Mouse (Mus musculus) lung, postnatal 0 days (tissue): ENCODE data around the gene Csnk1e. TPM values are rescaled to one million over a fixed set of nuclear protein-coding genes. Genes with fewer than 3 reads are reported as not detected.

ENCODE experiments used
- ATAC-seq: fragments of 200-750 bp; cut with Nextera tagmentation; 2 replicates; pipeline ENCODE4 v1.8.0; 2017; ENCODE audit warnings: moderate library complexity
- DNase-seq: peaks from one replicate; pipeline ENCODE4 v3.0.0-alpha.2; 2016; ENCODE audit warnings: low spot score
- H3K27ac ChIP-seq: fragments of 300-500 bp; sonication (generic); 2 replicates; pipeline ENCODE4 v1.5.1; 2014; ENCODE audit warnings: antibody characterized with exemption, mild to moderate bottlenecking, low read length, mixed read lengths
- H3K27me3 ChIP-seq: fragments of 300-500 bp; sonication (generic); replicated peaks from 2 replicates; pipeline ENCODE4 v1.6.1; 2014; ENCODE audit warnings: low read length, mixed read lengths; ENCODE audit not compliant: insufficient read depth
- H3K36me3 ChIP-seq: fragments of 300-500 bp; sonication (generic); 2 replicates; pipeline ENCODE4 v1.6.1; 2014; ENCODE audit warnings: low read length, mixed read lengths; ENCODE audit not compliant: insufficient read depth
- H3K4me1 ChIP-seq: fragments of 300-500 bp; sonication (generic); 2 replicates; pipeline ENCODE4 v1.6.1; 2014; ENCODE audit warnings: antibody characterized with exemption, low read depth, low read length, mixed read lengths; ENCODE audit not compliant: insufficient read depth
- H3K4me2 ChIP-seq: fragments of 300-500 bp; sonication (generic); replicated peaks from 2 replicates; pipeline ENCODE4 v1.6.1; 2014; ENCODE audit warnings: low read depth, mild to moderate bottlenecking, low read length, moderate library complexity, mixed read lengths
- H3K4me3 ChIP-seq: fragments of 300-500 bp; sonication (generic); 2 replicates; pipeline ENCODE4 v1.5.1; 2014; ENCODE audit warnings: low read depth, low read length
- H3K9ac ChIP-seq: fragments of 300-500 bp; sonication (generic); replicated peaks from 2 replicates; pipeline ENCODE4 v1.6.1; 2014; ENCODE audit warnings: low read depth, mild to moderate bottlenecking
- H3K9me3 ChIP-seq: fragments of 300-500 bp; sonication (generic); 2 replicates; pipeline ENCODE4 v1.6.1; 2016; ENCODE audit warnings: low read length, mixed read lengths
- CTCF ChIP-seq: IDR thresholded peaks from 2 replicates; pipeline ENCODE4 v1.5.1; 2016; ENCODE audit warnings: antibody characterized with exemption, mild to moderate bottlenecking
- EP300 ChIP-seq: IDR thresholded peaks from 2 replicates; pipeline ENCODE4 v1.6.1; 2016; ENCODE audit warnings: antibody characterized with exemption, mild to moderate bottlenecking, control low read depth
- WGBS: fragments of 180-500 bp; shearing (Covaris S2); extraction: QIAGEN DNeasy Blood & Tissue Kit; methylation state at CpG from one replicate; pipeline ENCODE4 v1.1.7; 2014; 5-methylcytosine and 5-hydroxymethylcytosine counted together
- polyA plus RNA-seq: library from polyadenylated mRNA; unstranded; fragments of >200 nt; fragmentation: Nextera tagmentation; extraction: Ambion mirVana; gene quantifications from 2 replicates; pipeline ENCODE4 v1.2.1, GENCODE M21; 2015

Csnk1e gene
- polyA plus RNA-seq, 1 experiment from 2014 or later = 67.2 TPM

DNA sequence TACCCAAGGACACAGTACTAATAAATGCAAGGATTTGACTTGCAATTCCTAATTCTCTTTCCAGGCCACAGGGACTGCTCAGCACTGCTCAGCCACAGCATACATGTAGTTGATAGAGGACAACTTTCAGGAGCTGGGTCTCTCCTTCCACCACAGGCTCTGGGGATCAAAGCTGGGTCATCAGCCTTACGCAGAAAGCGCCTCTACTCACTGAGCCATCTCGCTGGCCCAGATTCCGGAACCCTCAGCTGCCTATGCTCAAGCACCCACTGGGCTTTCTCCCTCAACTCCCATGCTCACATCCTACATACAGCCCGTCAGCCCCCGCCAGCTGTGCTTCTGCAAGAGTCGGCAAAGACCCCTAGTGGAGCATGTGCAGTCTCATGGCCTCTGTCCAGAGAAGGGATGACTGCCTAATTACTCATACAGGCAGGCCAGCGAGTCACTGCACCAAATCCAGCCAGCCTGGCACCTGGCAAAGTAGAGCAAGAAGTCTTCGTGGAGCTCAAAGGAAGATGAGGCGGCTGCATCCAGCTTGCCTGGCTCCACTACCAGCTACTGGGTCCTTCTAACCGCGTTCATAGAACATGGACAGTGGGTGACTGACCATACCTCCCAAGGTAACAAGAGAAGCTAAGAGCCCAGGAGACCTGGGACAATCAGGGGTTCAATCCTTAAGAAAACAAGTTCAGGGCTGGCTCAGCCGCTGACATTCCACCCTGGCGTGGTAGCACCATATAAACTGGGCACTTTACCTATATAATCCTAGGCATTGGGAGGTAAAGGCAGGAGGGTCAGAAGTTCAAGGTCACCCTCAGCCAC is 55.9 kb downstream of the Csnk1e start:
- H3K9ac ChIP-seq = no peak overlapping the region

GRCm38 (mm10) chr15:79396736-79397135 is 58.6 kb downstream of the Csnk1e start:
- H3K27ac ChIP-seq = peak overlapping the region; percentile 84
- 60% methylated on average over 11 of the region's 11 CpGs for WGBS
- no peaks in the 10 kb centered on the region for H3K36me3 ChIP-seq
- H3K4me2 ChIP-seq = peak overlapping the region; percentile 49
- peak; percentile 91 for DNase-seq
- H3K4me3 ChIP-seq = peak overlapping the region; percentile 24
- H3K27me3 ChIP-seq = no peaks in the 10 kb centered on the region
- peak; percentile 60 for ATAC-seq
- H3K9ac ChIP-seq = peak overlapping the region; percentile 24
- TF ChIP-seq EP300 = peak; percentile 88
- peak; percentile 84 for TF ChIP-seq CTCF
- no peaks in the 10 kb centered on the region for H3K9me3 ChIP-seq
- peaks cover 49% of the 10 kb centered on the region for H3K4me1 ChIP-seq

More for the DNA sequence above, 55.9 kb downstream of the Csnk1e start:
- Histone ChIP-seq H3K36me3 (no peaks in the 10 kb centered on the region), H3K9me3 (no peaks in the 10 kb centered on the region), H3K4me2 (no peak overlapping the region), H3K27ac (0 out of 2 replicates have a peak overlapping the region, but pooled peaks have one; percentile 35), H3K4me3 (no peak overlapping the region), H3K4me1 (peaks cover 39% of the 10 kb centered on the region), H3K27me3 (no peaks in the 10 kb centered on the region)
- WGBS = 66% methylated on average over 14 of the region's 14 CpGs
- ATAC-seq (no peak), DNase-seq (no peak)
- TF ChIP-seq EP300 (no peak), CTCF (peak; percentile 27)

- H3K4me1 ChIP-seq = peaks cover 45% of the 10 kb centered on the region
- DNase-seq (no peak), ATAC-seq (no peak)
- peak overlapping the region; percentile 3; the same call in 1 of the 2 replicates for H3K4me3 ChIP-seq
- H3K27ac ChIP-seq = peak overlapping the region; percentile 47; the same call in 1 of the 2 replicates
- H3K9ac ChIP-seq = no peak overlapping the region
- WGBS = 51% methylated on average over 6 of the region's 6 CpGs
- peak overlapping the region; percentile 49 for H3K4me2 ChIP-seq
- H3K9me3 ChIP-seq = no peaks in the 10 kb centered on the region
- no peaks in the 10 kb centered on the region for H3K27me3 ChIP-seq
- no peaks in the 10 kb centered on the region for H3K36me3 ChIP-seq
- TF ChIP-seq CTCF (no peak), EP300 (no peak)
These were observed 60.1 kb downstream of the Csnk1e start for GRCm38 (mm10) chr15:79395281-79395680.

GRCm38 (mm10) chr15:79394842-79395241 is 60.5 kb downstream of the Csnk1e start:
- H3K9ac ChIP-seq = no peak overlapping the region
- peak; percentile 80 for DNase-seq
- H3K4me3 ChIP-seq = 0 out of 2 replicates have a peak overlapping the region, but pooled peaks have one; percentile 3

DNA sequence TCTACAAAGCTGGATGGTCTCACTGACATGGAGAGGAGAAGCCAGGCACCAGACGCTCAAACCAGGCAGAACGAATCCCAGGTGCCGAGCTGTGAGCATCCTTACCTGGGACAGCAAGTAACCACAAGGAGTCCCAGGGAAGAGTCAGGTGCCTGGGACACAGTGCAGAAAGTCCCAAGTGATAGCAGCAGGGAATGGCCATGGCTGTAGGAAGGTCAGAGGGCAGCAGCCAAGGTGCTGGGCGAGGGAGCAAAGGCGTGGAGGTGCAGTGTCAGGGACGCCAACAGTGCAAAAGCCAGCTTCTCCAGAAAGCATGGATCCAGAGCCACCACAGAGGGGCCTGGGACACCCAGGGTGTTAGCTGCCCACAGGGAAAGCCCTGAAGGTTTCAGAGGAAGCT is 62.3 kb downstream of the Csnk1e start:
- no peak overlapping the region for H3K9ac ChIP-seq
- ATAC-seq = no peak
- TF ChIP-seq EP300 = no peak
- TF ChIP-seq CTCF = no peak
- H3K4me3 ChIP-seq = no peak overlapping the region
- DNase-seq = no peak
- WGBS = 86% methylated on average over 6 of the region's 6 CpGs
- no peak overlapping the region for H3K4me2 ChIP-seq
- H3K27me3 ChIP-seq = no peaks in the 10 kb centered on the region
- no peak overlapping the region for H3K27ac ChIP-seq
- H3K4me1 ChIP-seq = peaks cover 58% of the 10 kb centered on the region
- H3K9me3 ChIP-seq = no peaks in the 10 kb centered on the region
- no peaks in the 10 kb centered on the region for H3K36me3 ChIP-seq

More at GRCm38 (mm10) chr15:79394842-79395241, 60.5 kb downstream of the Csnk1e start:
- Histone ChIP-seq H3K27me3 (no peaks in the 10 kb centered on the region), H3K4me2 (peak overlapping the region; percentile 49; the same call in 1 of the 2 replicates), H3K27ac (0 out of 2 replicates have a peak overlapping the region, but pooled peaks have one; percentile 47), H3K4me1 (peaks cover 48% of the 10 kb centered on the region), H3K36me3 (no peaks in the 10 kb centered on the region), H3K9me3 (no peaks in the 10 kb centered on the region)
- TF ChIP-seq CTCF (no peak), EP300 (peak; percentile 4; the same call in 1 of the 2 replicates)
- peak; percentile 45 for ATAC-seq
- WGBS = 34% methylated on average over 4 of the region's 4 CpGs

- no peaks in the 10 kb centered on the region for H3K9me3 ChIP-seq
- WGBS = 64% methylated on average over 5 of the region's 5 CpGs
- H3K27ac ChIP-seq = peak overlapping the region; percentile 29
- no peak for ATAC-seq
- H3K4me3 ChIP-seq = no peak overlapping the region
- DNase-seq = no peak
- TF ChIP-seq CTCF (no peak), EP300 (no peak)
- no peaks in the 10 kb centered on the region for H3K27me3 ChIP-seq
- H3K4me1 ChIP-seq = peaks cover 64% of the 10 kb centered on the region
- H3K4me2 ChIP-seq = no peak overlapping the region
- H3K9ac ChIP-seq = no peak overlapping the region
- no peaks in the 10 kb centered on the region for H3K36me3 ChIP-seq
These were observed 62.8 kb downstream of the Csnk1e start for GRCm38 (mm10) chr15:79392527-79392926.
